In genomic region chr4:59847447-59847846, GRCm38 (mm10) we compare ENCODE assay signal across 22 mouse cellular contexts. TPM values are rescaled to one million over a fixed set of nuclear protein-coding genes. Genes with fewer than 3 reads are reported as not detected.
DNase-seq lines count a peak whose midpoint lies in the region; TF ChIP-seq lines count a peak whose summit lies in the region.
"Had no signal": no experiment of that assay in that cellular context is flagged by ENCODE, and none has a peak within 500 bp of the region (broad histone marks: within the 10 kb centered on the region; RNA-seq: fewer than 3 reads in every experiment).

No protein-coding gene starts in this region.

- no peak overlapping the region for H3K9ac ChIP-seq in heart, adult 2 months (ENCODE audit: low read depth, low read length)
- H3K9ac ChIP-seq: embryonic facial prominence, embryonic 12.5 days; intestine, embryonic 15.5 days; limb, embryonic 12.5 days; liver, embryonic 15.5 days; lung, embryonic 15.5 days; midbrain, embryonic 13.5 days; neural tube, embryonic 13.5 days had no signal

- TF ChIP-seq POLR2A in kidney, adult 2 months (IDR thresholded peaks at IDR 0.05; ENCODE audit: low read depth, low read length) = no peak
- TF ChIP-seq POLR2A in heart, adult 2 months (IDR thresholded peaks at IDR 0.05; ENCODE audit: insufficient read depth, low read depth, low read length) = no peak

- no peak for TF ChIP-seq CTCF in kidney, adult 2 months (conservative IDR thresholded peaks at IDR 0.05; ENCODE audit: insufficient read depth, insufficient read length, low read depth, low read length)
- no peak for TF ChIP-seq CTCF in heart, adult 2 months (IDR thresholded peaks at IDR 0.05)

- H3K79me2 ChIP-seq in heart, adult 2 months (replicated peaks; ENCODE audit: control insufficient read depth, insufficient read depth, low read length) = no peaks in the 10 kb centered on the region

- no peak overlapping the region for H3K4me3 ChIP-seq in kidney, adult 2 months (ENCODE audit: insufficient read depth, low read depth, low read length)
- H3K4me3 ChIP-seq in heart, adult 2 months = no peak overlapping the region
- H3K4me3 ChIP-seq: embryonic facial prominence, embryonic 12.5 days; forebrain, embryonic 10.5 days; intestine, embryonic 15.5 days; left cerebral cortex, adult 2 months; limb, embryonic 12.5 days; liver, embryonic 15.5 days; lung, embryonic 15.5 days; midbrain, embryonic 13.5 days; neural tube, embryonic 13.5 days had no signal

- peak; percentile 44 for DNase-seq in kidney, adult 2 months
- DNase-seq in kidney, postnatal 14 days = no peak
- DNase-seq in brain, adult 2 months (ENCODE audit: low read depth, low spot score) = peak; percentile 90
- peak; percentile 53 for DNase-seq in cerebellum, adult 8-10 months
- peak; percentile 45 for DNase-seq in fat pad, adult 2 months (ENCODE audit: extremely low read depth, low read depth, low spot score)
- no peak for DNase-seq in heart, adult 2 months
- DNase-seq in urinary bladder, postnatal 25 days (ENCODE audit: low spot score) = no peak
- DNase-seq: adrenal gland, adult 2 months; adrenal gland, postnatal 36 days; embryo, embryonic 11 days; gastrocnemius, postnatal 10 days; heart, postnatal 14 days had no signal

- no peaks in the 10 kb centered on the region for H3K27me3 ChIP-seq in kidney, adult 2 months (replicated peaks; ENCODE audit: control insufficient read depth, insufficient read depth, low read length)
- H3K27me3 ChIP-seq in heart, adult 2 months (ENCODE audit: control insufficient read depth, insufficient read depth, low read length) = no peaks in the 10 kb centered on the region
- H3K27me3 ChIP-seq: embryonic facial prominence, embryonic 12.5 days; intestine, embryonic 15.5 days; limb, embryonic 12.5 days; liver, embryonic 15.5 days; lung, embryonic 15.5 days; midbrain, embryonic 13.5 days; neural tube, embryonic 13.5 days had no signal

- H3K27ac ChIP-seq in kidney, adult 2 months (ENCODE audit: insufficient read depth, low read depth, low read length) = no peak overlapping the region
- no peak overlapping the region for H3K27ac ChIP-seq in heart, adult 2 months
- H3K27ac ChIP-seq: embryonic facial prominence, embryonic 12.5 days; forebrain, embryonic 10.5 days; intestine, embryonic 15.5 days; kidney, postnatal 0 days; left cerebral cortex, adult 2 months; limb, embryonic 12.5 days; liver, embryonic 15.5 days; lung, embryonic 15.5 days; midbrain, embryonic 13.5 days; neural tube, embryonic 13.5 days had no signal

- no peaks in the 10 kb centered on the region for H3K36me3 ChIP-seq in kidney, adult 2 months (ENCODE audit: control insufficient read depth, insufficient read depth, low read length)
- peaks cover 2% of the 10 kb centered on the region; the same call in 1 of the 2 replicates for H3K36me3 ChIP-seq in heart, adult 2 months (ENCODE audit: control insufficient read depth, insufficient read depth, low read length)
- H3K36me3 ChIP-seq: intestine, embryonic 15.5 days; lung, embryonic 15.5 days had no signal

- intact Hi-C loops in heart, adult 2 months (cut with DNase I) = loop anchor here (5.0 kb wide), 1 partner anchor 40 kb away; the partner anchor contains the start of gene Snx30

- TF ChIP-seq EP300 in heart, adult 2 months (IDR thresholded peaks at IDR 0.05; ENCODE audit: insufficient read depth, low read depth, low read length) = no peak

- H3K4me1 ChIP-seq in kidney, adult 2 months (ENCODE audit: control insufficient read depth, insufficient read depth, low read length) = peaks cover 13% of the 10 kb centered on the region
- H3K4me1 ChIP-seq in heart, adult 2 months (ENCODE audit: control insufficient read depth, insufficient read depth, low read length) = peaks cover 1% of the 10 kb centered on the region; the same call in 1 of the 2 replicates
- H3K4me1 ChIP-seq: intestine, embryonic 15.5 days had no signal

- WGBS in kidney, adult 2 months = 74% methylated on average over 5 of the region's 5 CpGs
- 82% methylated on average over 5 of the region's 5 CpGs for WGBS in heart, adult 2 months

RNA-seq across cellular contexts. Expression of gene Snx30, which starts 41.8 kb away (rescaled TPM):
- polyA plus RNA-seq in kidney, adult 2 months (2012; rRNA removed) = 4.8 and 5.2 TPM in 2 replicates
- total RNA-seq in heart, adult 2 months (2021) = 1 to 10 TPM; 4.7 to 5.5 TPM
- polyA plus RNA-seq in heart, adult 2 months (2012; rRNA removed) = 1.9 and 3.6 TPM in 2 replicates

RNA-seq across cellular contexts. Expression of gene Inip, which starts 46.1 kb away (rescaled TPM):
- 5.7 and 7.5 TPM in 2 replicates for polyA plus RNA-seq in kidney, adult 2 months (2012; rRNA removed)
- total RNA-seq in heart, adult 2 months (2021) = 1 to 10 TPM; 9.7 to 9.8 TPM
- 6.2 and 11.8 TPM in 2 replicates for polyA plus RNA-seq in heart, adult 2 months (2012; rRNA removed)

Comparison
In these comparisons a context has a peak if more than half of its experiments do, and no peak if none do; other contexts are left out.
1. DNase-seq: peak in kidney, adult 2 months (single experiment), brain, adult 2 months (single experiment), cerebellum, adult 8-10 months (single experiment) and fat pad, adult 2 months (single experiment); none in kidney, postnatal 14 days (single experiment), heart, adult 2 months (0 of 2) and urinary bladder, postnatal 25 days (single experiment).